Mouse (Mus musculus) layer of hippocampus, postnatal 10 days (tissue): Measurements from ENCODE around the gene Hoxd12. TPM values are rescaled to one million over a fixed set of nuclear protein-coding genes. Genes with fewer than 3 reads are reported as not detected.
A peak's percentile ranks its signal among the peaks of the same experiment; 100 is the strongest.

Experiments
- DNase-seq, 2 experiments: peaks; one replicate each; pipeline ENCODE4 v3.0.0; 2021; ENCODE audit warnings: low spot score in 2 of 2
- total RNA-seq, 2 experiments: library from RNA; stranded (reverse); gene quantifications; 2 replicates each; pipeline ENCODE4 v1.2.3; 2021

The Hoxd12 gene
- total RNA-seq, 2 experiments from 2014 or later = not detected

DNA sequence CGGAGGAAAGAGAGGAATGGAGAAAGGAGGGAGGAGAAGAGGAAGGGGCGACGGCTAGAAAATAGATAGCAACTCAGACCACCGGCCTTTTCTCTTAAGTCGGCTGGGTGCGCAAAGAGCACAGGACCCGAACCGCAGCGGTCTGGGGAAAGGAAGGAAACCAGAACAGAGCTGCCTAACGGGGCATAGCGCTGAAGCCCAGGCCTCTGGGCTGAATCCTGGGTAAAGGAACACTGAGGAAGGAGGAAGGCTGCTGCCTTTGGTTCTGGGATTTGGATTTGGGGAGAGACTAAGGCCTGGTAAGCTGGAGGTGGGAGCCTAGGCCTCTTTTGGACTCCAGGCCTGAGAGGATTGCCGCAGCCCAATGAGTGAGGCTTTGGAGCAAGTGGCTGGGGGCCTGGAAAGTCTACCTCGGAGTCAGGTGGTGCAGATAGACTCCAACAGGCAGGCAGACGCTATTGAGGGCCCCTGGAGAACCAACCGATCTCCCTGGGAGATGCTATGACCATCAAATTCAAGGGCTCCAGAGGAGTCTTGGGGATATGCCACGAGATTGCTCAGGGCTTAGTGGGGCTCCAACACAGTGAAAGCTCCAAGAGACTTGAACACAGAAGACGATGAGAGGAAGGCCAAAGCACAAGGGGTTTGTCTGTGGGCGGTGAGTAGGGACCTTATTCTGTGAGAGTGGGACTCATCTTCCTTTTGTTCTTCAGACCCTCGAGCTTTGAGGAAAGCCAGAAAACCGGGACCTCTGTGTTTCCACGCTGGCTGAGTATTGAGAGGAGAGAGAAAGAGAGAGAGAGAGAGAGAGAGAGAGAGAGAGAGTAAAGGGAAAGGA lies 6.0 kb downstream of the Hoxd12 start:
- DNase-seq = no peak

DNA sequence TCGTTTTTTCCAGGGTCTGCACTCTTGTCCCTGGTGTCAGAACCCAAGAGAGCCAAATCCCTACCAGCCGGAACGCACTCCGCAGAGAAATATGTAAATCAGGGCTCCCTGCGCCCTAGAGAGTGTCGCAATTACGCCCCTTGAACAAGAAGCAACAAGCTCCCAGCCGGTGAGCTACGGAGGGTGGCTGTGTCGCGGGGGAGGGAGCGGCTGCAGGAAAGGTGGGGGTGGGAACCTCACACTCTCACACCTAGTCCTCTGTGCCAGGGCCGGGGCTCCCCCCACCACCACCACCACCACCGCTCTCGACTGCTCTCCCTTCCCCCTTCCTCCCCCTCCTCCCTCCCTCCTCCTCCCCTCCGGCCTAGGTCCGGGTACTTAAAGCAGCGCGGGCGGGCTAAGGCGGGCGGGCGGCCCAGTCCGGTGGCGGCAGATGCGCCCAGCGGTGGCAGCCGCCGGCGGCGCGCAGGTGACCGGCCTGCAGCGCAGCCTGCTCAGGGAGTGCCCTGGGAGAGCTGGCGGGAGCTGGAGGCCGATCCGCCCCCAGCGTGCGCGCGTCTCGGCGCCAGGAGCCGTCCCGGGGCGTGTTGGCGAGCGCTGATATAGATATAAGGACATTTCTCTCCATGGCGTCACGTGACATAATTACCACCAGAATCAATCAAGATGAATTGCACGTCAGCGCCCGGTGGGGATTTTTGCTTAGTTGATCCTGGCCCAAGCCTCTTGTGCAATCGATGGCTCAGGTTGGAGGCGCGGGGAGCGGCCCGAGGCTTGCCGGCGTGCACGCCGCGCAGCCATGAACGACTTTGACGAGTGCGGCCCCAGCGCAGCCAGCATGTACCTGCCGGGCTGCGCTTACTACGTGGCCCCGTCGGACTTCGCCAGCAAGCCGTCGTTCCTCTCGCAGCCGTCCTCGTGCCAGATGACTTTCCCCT lies 7.0 kb downstream of the Hoxd12 start:
- DNase-seq = no peak

DNA sequence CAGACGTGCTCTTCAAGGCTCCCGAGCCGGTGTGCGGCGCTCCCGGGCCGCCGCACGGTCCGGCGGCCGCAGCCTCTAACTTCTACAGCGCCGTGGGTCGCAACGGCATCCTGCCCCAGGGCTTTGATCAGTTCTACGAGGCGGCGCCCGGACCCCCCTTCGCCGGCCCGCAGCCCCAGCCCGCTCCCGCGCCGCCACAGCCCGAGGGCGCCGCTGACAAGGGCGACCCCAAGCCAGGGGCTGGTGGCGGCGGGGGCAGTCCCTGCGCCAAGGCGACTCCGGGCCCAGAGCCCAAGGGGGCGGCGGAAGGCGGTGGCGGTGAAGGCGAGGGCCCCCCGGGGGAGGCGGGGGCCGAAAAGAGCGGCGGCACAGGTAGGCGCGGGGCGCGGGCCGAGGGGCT lies 8.0 kb downstream of the Hoxd12 start:
- no peak for DNase-seq

DNA sequence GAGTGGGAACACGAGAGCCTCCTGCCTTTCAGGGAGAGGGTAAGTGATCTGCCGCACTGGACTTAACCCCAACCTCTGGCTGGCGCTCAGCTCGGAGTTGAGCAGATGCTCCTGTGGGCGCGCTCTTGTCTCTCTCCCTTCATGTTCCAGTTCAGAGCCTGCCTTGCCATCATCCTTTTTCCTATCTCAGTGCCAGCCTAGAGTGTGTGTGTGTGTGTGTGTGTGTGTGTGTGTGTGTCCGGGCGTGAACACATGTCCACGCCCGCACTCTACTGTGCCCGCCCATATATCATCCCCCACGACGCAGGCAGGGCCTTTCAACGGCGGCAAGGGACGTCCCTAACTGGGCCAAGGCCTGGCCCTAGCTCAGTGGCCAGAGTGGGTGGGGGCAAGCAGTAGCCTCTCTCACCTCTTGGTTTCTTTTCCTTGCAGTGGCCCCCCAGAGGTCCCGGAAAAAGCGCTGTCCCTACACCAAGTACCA lies 8.7 kb downstream of the Hoxd12 start:
- no peak for DNase-seq

DNA sequence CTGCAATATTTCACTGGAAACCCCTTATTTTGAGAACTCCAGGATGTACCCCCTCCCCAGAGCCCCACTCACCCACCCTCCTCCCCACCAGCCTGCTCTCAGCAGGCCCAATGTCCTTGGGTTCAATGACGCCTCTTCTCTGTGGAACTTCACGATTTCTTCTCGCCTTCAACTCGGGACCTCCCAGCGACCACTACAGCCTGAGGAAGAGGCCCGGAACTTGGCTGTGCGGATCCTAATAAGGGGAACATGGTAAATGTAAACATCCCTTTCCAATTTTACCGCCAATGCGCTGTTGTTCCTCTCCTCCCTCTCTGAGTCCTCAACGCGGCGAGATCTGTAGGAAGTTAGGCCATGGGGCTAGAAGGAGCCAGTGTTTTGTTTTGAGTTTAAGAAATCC lies 9.3 kb downstream of the Hoxd12 start:
- no peak for DNase-seq

DNA sequence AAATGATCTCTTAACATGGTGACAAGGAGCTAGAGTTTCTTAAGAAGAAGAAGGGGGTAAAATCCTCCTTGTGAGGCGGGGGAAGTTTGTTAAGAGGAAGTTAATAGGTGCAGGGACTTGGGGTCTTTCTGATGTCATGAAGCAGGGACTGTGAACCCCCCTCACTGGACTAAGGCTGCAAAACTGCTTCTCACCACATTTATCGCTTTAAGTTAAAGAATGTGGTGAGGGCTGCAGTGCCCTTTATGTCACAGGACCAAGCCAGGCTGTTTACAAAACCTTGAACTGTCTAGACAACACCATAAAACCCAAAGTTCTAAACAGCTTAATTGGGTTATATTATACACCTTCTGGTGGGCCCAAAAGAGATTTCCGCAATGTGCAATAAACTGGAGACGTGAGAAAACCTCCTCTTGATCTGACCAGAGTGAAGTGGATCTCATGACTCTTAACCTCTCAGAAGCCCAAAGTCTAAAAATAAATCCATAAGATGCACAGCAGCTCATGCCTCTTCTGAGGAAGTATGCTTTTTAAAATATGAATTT lies 10.3 kb downstream of the Hoxd12 start:
- DNase-seq = no peak

DNA sequence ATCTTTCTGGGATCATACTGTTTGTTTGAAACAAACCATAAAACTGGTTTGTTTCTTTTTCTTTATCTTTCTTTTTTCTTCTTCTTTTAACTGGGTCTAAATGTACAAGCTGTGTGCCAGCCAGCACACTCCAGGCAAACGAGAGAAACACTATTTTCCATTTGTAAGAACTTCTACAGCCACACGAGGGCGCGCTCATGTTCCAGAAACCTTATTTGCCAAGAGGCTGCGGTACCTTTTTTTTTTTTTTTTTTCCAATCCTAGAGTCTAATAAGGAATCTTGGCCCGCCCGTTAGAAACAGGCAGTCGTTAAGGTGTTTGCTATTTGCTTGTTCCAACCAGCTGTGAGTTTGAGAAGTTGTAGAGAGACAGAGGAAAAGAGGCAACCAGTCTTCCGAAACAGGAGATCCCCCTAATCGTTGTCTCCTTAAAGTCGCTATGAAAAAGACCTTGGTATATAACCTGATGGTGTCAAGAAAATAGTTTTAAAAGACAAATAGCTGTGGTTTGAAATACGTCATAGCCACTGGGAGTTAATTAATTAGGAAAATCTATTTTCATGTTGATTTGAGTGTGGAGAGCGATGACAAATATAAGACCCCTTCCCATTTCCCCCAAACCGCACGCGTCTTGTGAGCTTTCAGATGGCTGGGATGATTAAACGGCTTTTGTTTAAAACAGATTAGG lies 11.6 kb downstream of the Hoxd12 start:
- DNase-seq = peak in 1 of 2 experiments; percentile 64

DNA sequence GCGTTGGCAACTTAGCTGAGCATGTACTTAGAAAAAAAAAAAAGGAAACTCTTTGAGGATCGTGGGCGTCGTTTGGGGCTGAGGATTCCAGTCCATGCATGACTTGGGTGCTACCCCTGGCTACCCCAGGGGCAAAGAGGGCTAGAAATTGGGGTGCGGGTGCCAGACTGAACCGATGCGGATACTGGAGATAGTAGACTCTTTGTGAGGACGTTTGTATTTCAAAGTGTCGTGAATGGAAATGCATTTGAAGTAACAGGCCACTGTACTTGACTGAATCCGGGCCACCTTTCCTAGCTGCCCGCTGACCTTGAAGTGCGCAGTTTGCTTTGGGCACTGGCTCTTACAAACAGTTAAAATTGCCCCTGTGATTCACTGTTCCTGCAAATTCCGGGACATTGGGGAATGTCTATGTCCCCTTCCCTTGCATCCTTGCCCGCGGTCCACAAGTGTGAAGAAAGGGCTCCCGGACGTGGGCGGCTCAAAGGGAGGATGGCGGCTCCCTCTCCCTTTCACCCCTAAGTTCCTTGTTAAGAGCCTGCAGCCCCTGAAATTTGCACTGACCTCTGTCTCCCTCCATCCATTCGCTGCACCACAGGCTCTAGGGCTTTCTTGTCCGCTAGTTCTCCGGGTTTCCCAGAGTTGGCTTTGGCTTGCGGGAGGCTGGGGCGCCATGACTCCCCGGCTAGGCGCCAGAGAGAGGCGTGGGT lies 12.3 kb downstream of the Hoxd12 start:
- DNase-seq = no peak

DNA sequence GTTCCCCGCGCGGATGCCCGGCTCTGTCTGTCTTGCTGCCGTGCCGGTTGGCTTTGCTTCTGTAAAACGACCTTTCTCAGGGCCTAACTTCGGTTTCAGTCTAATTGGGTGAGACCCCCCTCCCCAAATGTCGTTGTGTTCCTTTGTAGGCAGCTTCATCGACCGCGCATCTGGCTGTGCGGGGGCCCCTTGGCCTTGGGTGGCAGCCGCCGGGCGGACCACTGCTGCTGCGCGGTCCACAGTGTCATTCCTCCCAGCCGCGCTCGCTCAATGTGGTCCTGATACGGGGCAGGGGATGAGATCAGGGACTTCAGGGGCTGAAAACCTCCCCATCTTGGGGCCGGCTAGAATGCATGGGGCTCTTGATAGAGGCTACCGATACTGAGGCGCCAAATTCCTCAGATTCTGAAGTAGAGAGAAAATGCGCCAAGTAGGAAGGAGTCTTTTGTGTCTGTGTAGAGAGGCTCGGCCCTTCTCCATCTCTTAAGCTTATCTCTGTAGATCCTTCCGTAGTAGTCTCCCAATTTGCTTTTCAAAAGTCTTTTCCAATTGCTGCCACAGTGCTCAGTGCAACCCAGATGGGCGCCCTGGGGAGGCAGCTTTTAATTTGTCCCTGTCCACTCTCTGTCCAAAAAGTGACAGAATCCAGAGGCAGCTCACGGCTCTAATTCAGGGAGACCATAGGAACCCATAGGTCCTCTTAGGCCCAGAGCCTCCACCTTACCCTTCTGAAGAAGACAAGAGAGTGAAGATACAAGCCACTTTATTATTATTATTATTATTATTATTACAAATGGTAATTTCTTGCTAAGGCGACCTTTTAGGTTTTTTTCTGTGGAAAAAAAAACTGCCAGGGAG lies 13.1 kb downstream of the Hoxd12 start:
- no peak for DNase-seq

DNA sequence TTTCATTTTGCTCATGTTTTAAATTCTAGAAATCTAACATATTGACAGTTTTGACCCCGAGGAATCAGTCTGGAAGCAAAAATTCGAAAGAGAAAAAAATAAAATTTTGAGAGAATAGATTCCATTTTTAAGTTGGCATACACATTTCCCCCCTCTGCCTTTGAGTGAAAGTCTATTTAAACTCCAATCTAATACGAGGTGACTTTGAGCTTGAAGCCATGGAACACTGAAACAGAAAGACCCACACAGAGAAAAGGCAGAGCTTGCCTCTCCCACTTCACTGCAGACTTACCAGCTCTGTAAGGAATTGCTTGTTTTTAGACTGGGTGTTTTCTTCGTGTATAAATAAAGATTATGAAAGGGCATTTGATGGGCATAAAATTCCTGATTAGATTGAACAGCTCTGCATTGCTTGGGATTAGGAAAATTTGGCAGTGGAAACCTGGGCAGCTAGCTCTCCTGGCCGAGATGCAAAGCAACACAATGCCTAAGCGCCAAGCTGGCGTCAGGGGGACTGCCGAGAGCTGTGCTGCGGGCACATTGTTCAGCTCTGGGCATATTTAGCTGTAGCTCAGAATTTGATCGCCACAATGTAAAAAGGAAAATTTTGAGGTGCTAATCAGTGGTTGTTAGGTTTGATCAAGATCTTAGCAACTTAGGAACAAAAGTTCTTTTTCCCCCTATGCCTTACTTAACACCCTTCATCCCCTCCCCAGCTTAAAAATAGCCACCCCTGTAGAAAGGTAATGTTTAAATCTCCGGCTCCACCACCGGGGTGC lies 14.2 kb downstream of the Hoxd12 start:
- no peak for DNase-seq

DNA sequence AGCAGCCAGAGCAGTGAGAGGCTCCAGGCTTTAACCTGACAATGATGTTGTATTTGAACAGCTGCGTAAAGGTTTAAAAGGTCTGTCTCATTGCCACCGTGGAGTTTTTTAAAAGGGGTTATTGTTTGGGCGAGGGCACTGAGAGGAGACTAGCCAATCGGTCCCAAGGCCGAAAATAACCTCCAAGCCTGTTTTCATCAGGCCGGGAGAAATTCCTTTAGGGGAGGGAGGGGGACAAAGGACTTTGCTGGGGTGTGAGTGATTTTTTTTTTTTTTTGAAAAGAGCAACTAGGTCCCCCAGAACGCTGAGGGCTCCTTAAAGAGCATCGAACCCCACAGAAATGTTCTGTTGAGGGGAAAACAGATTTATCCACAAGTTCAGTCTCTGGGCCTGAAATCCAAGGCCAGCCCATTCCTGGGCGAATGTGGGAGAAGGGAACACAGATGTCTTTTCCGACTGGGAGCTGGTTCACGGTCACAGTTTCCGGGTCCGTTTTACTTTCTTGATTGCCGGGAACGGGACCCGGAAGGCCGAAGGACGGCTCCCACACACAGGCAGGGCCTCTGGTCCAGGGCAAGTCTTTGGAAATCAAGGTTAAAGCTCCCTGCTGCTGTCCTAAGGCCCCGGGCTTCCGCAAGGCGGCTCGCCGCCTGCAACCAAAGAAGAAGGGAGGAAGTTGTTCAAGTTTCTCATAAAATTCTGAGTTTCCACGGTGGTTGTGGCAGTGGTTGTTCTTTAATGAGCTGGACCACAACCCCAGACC lies 14.9 kb downstream of the Hoxd12 start:
- peak in 1 of 2 experiments; percentile 22 for DNase-seq

DNA sequence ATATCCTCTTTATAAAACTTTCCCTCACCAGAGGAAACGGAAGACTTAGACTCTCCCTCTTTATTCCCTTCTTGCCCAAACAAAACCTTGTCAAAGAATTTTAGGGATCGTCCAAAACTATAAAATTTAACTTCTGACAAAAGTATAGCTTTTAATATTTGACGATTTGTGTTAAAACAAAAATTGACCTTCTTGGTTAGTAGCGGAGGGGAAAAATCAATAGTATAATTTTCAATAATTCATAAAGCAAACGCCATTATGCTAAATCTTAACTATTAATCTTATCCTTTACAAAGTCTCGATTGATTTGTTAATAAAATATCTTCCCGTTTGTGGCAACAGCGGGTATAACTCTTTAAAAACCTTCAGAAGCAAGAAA lies 15.5 kb downstream of the Hoxd12 start:
- no peak for DNase-seq

DNA sequence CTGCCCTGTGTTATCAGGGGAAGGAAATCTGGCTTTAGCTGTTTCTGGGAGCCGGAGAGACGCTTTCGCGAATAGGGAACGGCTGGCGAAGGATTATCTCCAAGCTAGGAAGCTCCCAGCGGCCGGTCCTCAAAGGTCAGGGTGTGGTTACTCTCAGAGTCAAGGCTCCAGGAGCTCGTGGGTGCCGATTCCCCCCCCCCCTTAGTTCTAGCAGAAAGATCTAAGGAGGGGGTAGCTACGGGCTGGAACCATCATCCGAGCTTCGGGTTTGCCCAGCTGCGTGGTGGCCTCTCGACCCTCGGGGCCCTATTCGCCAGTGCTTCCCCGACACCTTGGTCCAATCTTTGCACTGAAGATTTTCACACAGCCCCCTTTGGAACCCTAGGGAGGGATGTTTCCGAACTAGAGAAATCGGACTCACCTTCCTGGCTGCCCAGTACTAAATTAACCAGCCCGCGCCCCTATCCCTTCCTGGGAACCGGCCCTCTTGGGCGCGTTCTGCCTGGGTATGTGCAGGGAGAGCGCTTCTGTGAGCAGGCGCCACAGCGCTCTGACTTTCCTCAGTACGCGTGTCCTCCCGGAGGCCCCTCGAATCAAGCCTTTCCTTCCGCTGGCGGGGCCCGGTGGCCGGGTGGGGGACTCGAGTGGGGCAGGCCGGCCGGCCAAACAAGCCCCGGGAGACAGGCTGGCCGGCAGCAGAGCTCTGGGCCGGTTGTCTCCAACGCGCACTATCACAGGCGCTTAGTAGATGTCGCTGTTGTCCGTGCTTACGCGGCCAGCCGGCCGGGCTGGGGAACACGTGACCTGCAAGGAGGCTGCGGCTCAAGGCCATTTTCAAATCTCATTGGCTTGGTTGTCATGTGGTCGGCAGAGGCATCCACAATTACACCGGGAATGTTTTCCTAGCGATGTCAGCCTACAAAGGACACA lies 16.5 kb downstream of the Hoxd12 start, which contains the start of gene Hoxd10:
Gene Hoxd10 (plus strand): TSS at position 903 of the 930 bp plus-strand sequence.
- peak in 1 of 2 experiments; percentile 20 for DNase-seq

DNA sequence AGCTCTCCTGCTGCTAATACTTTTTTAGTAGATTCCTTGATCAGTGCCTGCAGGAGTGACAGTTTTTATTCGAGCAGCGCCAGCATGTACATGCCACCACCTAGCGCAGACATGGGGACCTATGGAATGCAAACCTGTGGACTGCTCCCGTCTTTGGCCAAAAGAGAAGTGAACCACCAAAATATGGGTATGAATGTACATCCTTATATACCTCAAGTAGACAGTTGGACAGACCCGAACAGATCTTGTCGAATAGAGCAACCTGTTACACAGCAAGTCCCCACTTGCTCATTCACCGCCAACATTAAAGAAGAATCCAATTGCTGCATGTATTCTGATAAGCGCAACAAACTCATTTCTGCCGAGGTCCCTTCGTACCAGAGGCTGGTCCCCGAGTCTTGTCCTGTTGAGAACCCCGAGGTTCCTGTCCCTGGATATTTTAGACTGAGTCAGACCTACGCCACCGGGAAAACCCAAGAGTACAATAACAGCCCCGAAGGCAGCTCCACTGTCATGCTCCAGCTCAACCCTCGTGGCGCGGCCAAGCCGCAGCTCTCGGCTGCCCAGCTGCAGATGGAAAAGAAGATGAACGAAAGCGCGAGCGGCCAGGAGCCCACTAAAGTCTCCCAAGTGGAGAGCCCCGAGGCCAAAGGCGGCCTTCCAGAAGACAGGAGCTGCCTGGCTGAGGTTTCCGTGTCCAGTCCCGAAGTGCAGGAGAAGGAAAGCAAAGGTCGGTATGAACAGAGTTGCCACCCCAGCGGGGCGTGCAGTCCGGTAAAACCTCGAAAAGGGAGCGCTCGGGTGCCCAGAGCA lies 17.4 kb downstream of the Hoxd12 start:
- DNase-seq = no peak

DNA sequence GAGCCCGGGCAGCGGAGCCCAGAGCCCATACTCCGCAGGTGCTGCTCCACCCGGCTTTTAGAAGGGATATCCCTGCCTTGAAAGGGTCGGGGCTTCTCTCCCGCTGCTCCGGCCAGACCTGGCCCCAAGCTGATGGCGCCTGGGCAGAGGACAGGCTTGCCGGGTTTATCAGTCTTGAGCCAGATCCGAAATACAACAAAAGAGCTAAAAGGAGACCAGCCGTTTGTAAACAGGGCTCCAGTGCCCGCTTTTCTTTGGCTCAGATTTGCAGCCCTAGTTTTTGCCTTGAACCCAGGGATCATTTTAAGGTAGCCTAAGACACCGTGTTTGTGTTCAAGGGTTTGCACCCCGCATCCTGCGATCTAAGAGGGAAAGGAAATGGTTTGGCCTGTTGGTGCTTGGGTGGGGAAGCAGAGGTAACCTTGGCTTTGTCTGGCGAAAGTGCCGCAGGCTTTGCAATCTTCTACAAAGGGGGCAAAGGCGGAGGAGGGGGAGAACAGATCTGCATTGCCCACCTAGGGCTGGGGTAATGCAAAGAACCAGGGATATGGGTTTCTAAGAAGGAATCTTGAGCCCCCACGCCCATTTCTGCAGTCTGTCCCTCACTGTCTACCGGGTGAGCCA lies 18.1 kb downstream of the Hoxd12 start:
- DNase-seq = no peak
